Mouse (Mus musculus): ENCODE measurements around the gene Spag6. TPM values are rescaled to one million over a fixed set of nuclear protein-coding genes. Genes with fewer than 3 reads are reported as not detected.

Gene Spag6
- polyA plus RNA-seq, 1 experiment, result 0.76 TPM

Other genes with a start within 250 kb of the Spag6 start
- gene Commd3, start 21.6 kb upstream of the Spag6 start, polyA plus RNA-seq (2012; rRNA removed), result 61.3 and 62.0 TPM in 2 replicates
- gene Bmi1, start 17.0 kb upstream of the Spag6 start, polyA plus RNA-seq (2012; rRNA removed), result 15.7 and 20.4 TPM in 2 replicates

Data from gonadal fat pad, adult 2 months (tissue).